ENCODE assay signal across 12 mouse cellular contexts in genomic region chr16:38753631-38754030, GRCm38 (mm10). TPM values are rescaled to one million over a fixed set of nuclear protein-coding genes. Genes with fewer than 3 reads are reported as not detected.
DNase-seq lines count a peak whose midpoint lies in the region; ATAC-seq and TF ChIP-seq lines count a peak whose summit lies in the region.
"Had no signal": no experiment of that assay in that cellular context is flagged by ENCODE, and none has a peak within 500 bp of the region (broad histone marks: within the 10 kb centered on the region; RNA-seq: fewer than 3 reads in every experiment).

No protein-coding gene starts in this region.

- peaks cover 22% of the 10 kb centered on the region for H3K36me3 ChIP-seq in heart, embryonic 10.5 days
- H3K36me3 ChIP-seq in lung, postnatal 0 days (ENCODE audit: insufficient read depth, low read length), result peaks cover 4% of the 10 kb centered on the region; the same call in 1 of the 2 replicates
- no peaks in the 10 kb centered on the region for H3K36me3 ChIP-seq in embryonic facial prominence, embryonic 11.5 days (replicated peaks; ENCODE audit: control insufficient read depth, insufficient read depth, low read depth, low read length)
- peaks cover 9% of the 10 kb centered on the region for H3K36me3 ChIP-seq in limb, embryonic 14.5 days (ENCODE audit: control insufficient read depth, insufficient read depth, low read length)

- no peaks in the 10 kb centered on the region for H3K9me3 ChIP-seq in heart, embryonic 10.5 days
- no peaks in the 10 kb centered on the region for H3K9me3 ChIP-seq in lung, postnatal 0 days (ENCODE audit: low read length)
- H3K9me3 ChIP-seq in embryonic facial prominence, embryonic 11.5 days (replicated peaks; ENCODE audit: control insufficient read depth, low read length), result no peaks in the 10 kb centered on the region
- H3K9me3 ChIP-seq in limb, embryonic 14.5 days (ENCODE audit: control insufficient read depth, low read length), result no peaks in the 10 kb centered on the region
- H3K9me3 ChIP-seq: hindbrain, embryonic 15.5 days; megakaryocyte, embryonic 14.5 days had no signal

- H3K4me1 ChIP-seq in heart, embryonic 10.5 days, result peaks cover 36% of the 10 kb centered on the region
- peaks cover 23% of the 10 kb centered on the region for H3K4me1 ChIP-seq in lung, adult 2 months (ENCODE audit: control insufficient read depth, insufficient read depth, low read length)
- H3K4me1 ChIP-seq in lung, postnatal 0 days (ENCODE audit: insufficient read depth, low read depth, low read length), result peaks cover 21% of the 10 kb centered on the region; the same call in 1 of the 2 replicates
- H3K4me1 ChIP-seq in embryonic facial prominence, embryonic 11.5 days (ENCODE audit: control insufficient read depth, insufficient read depth, low read length), result peaks cover 5% of the 10 kb centered on the region
- H3K4me1 ChIP-seq in limb, embryonic 14.5 days (ENCODE audit: control insufficient read depth, insufficient read depth, low read length), result peaks cover 28% of the 10 kb centered on the region

- TF ChIP-seq EP300 in lung, postnatal 0 days (IDR thresholded peaks at IDR 0.05), result no peak

- no peak for TF ChIP-seq POLR2A in lung, adult 2 months (IDR thresholded peaks at IDR 0.05; ENCODE audit: borderline replicate concordance, extremely low read depth, low read depth, low read length)
- TF ChIP-seq POLR2A in limb, embryonic 14.5 days (IDR thresholded peaks at IDR 0.05; ENCODE audit: borderline replicate concordance, extremely low read depth, insufficient read depth, insufficient read length), result no peak

- 45% methylated on average over 11 of the region's 11 CpGs for WGBS in heart, embryonic 10.5 days
- WGBS in lung, adult 2 months, result 55% methylated on average over 11 of the region's 11 CpGs
- WGBS in lung, postnatal 0 days, result 61% methylated on average over 11 of the region's 11 CpGs
- WGBS in embryonic facial prominence, embryonic 11.5 days, result 24% methylated on average over 11 of the region's 11 CpGs
- 21% methylated on average over 11 of the region's 11 CpGs for WGBS in limb, embryonic 14.5 days

- H3K4me2 ChIP-seq in lung, postnatal 0 days (replicated peaks; ENCODE audit: low read depth, low read length), result no peak overlapping the region
- H3K4me2 ChIP-seq in embryonic facial prominence, embryonic 11.5 days (ENCODE audit: low read depth, low read length), result no peak overlapping the region
- no peak overlapping the region for H3K4me2 ChIP-seq in limb, embryonic 14.5 days (replicated peaks; ENCODE audit: low read depth, low read length, severe bottlenecking)
- H3K4me2 ChIP-seq: hindbrain, embryonic 15.5 days had no signal

- DNase-seq in heart, embryonic 10.5 days (ENCODE audit: low spot score), result peak; percentile 82
- no peak for DNase-seq in heart, postnatal 25 days (ENCODE audit: low spot score)
- peak; percentile 2 for DNase-seq in lung, adult 2 months
- no peak for DNase-seq in lung, postnatal 0 days (ENCODE audit: low spot score)
- peak; percentile 78 for DNase-seq in embryonic facial prominence, embryonic 11.5 days (ENCODE audit: low spot score)
- peak; percentile 49 for DNase-seq in limb, embryonic 14.5 days (ENCODE audit: low spot score)
- DNase-seq in MN1 (ENCODE audit: low spot score), result no peak
- DNase-seq in left cerebral cortex, adult 11 months (ENCODE audit: low spot score), result no peak
- DNase-seq: cerebellum, adult 9-11 months; kidney, postnatal 25 days had no signal

- H3K9ac ChIP-seq in lung, postnatal 0 days (replicated peaks; ENCODE audit: low read depth), result no peak overlapping the region
- no peak overlapping the region for H3K9ac ChIP-seq in embryonic facial prominence, embryonic 11.5 days (replicated peaks; ENCODE audit: low read length)
- no peak overlapping the region for H3K9ac ChIP-seq in limb, embryonic 14.5 days (ENCODE audit: low read depth, low read length, severe bottlenecking)
- H3K9ac ChIP-seq: hindbrain, embryonic 15.5 days had no signal

- no peak overlapping the region for H3K4me3 ChIP-seq in heart, embryonic 10.5 days
- H3K4me3 ChIP-seq in lung, adult 2 months (replicated peaks; ENCODE audit: extremely low read depth, low read depth, low read length), result no peak overlapping the region
- no peak overlapping the region for H3K4me3 ChIP-seq in lung, postnatal 0 days (ENCODE audit: low read depth, low read length)
- H3K4me3 ChIP-seq in embryonic facial prominence, embryonic 11.5 days (ENCODE audit: low read depth, low read length), result no peak overlapping the region
- no peak overlapping the region for H3K4me3 ChIP-seq in limb, embryonic 14.5 days (replicated peaks; ENCODE audit: low read length)
- H3K4me3 ChIP-seq: hindbrain, embryonic 15.5 days; megakaryocyte, embryonic 14.5 days had no signal

- no peaks in the 10 kb centered on the region for H3K27me3 ChIP-seq in heart, embryonic 10.5 days (ENCODE audit: insufficient read depth, poor library complexity, severe bottlenecking)
- H3K27me3 ChIP-seq in lung, postnatal 0 days (replicated peaks; ENCODE audit: insufficient read depth, low read length), result no peaks in the 10 kb centered on the region
- H3K27me3 ChIP-seq in embryonic facial prominence, embryonic 11.5 days (ENCODE audit: control insufficient read depth, insufficient read depth, low read length), result no peaks in the 10 kb centered on the region
- H3K27me3 ChIP-seq in limb, embryonic 14.5 days (ENCODE audit: control insufficient read depth, insufficient read depth, low read length), result no peaks in the 10 kb centered on the region
- H3K27me3 ChIP-seq: hindbrain, embryonic 15.5 days had no signal

- TF ChIP-seq CTCF in lung, adult 2 months (IDR thresholded peaks at IDR 0.05; ENCODE audit: insufficient read depth, low read length), result no peak
- no peak for TF ChIP-seq CTCF in lung, postnatal 0 days (IDR thresholded peaks at IDR 0.05)

- H3K27ac ChIP-seq in heart, embryonic 10.5 days, result peak overlapping the region; percentile 30; the same call in 1 of the 2 replicates
- no peak overlapping the region for H3K27ac ChIP-seq in lung, postnatal 0 days (ENCODE audit: low read length)
- H3K27ac ChIP-seq in embryonic facial prominence, embryonic 11.5 days (replicated peaks; ENCODE audit: low read depth, low read length), result no peak overlapping the region
- H3K27ac ChIP-seq in limb, embryonic 14.5 days (replicated peaks; ENCODE audit: low read depth, low read length), result no peak overlapping the region
- H3K27ac ChIP-seq: hindbrain, embryonic 15.5 days had no signal

- no peak for ATAC-seq in lung, postnatal 0 days
- ATAC-seq in embryonic facial prominence, embryonic 11.5 days (replicated peaks; ENCODE audit: insufficient number of reproducible peaks, low FRiP score, low TSS enrichment, low read depth), result peak; percentile 83
- ATAC-seq in limb, embryonic 14.5 days (ENCODE audit: low FRiP score, low read depth), result peak; percentile 56

- intact Hi-C loops in heart, postnatal 25 days (cut with DNase I), result no loop called here

RNA-seq across cellular contexts. Expression of gene B4galt4, which starts 11.6 kb away (rescaled TPM):
- polyA plus RNA-seq in heart, embryonic 10.5 days (2016; fragmentation: Nextera tagmentation; extraction: Ambion mirVana), result 28.5 and 34.6 TPM in 2 replicates
- 10 to 100 TPM in 1 of 2 experiments, 1 to 10 TPM in 1; 9.2 to 11.0 TPM for total RNA-seq in heart, postnatal 25 days (2021)
- polyA plus RNA-seq in lung, adult 2 months (2012; rRNA removed), result 18.0 and 21.4 TPM in 2 replicates
- polyA plus RNA-seq in lung, postnatal 0 days (2015; fragmentation: Nextera tagmentation; extraction: Ambion mirVana), result 49.0 and 50.0 TPM in 2 replicates
- 39.3 and 39.6 TPM in 2 replicates for polyA plus RNA-seq in embryonic facial prominence, embryonic 11.5 days (2014; fragmentation: Nextera tagmentation; extraction: Ambion mirVana)
- 17.7 and 18.7 TPM in 2 replicates for polyA plus RNA-seq in limb, embryonic 14.5 days (2012; rRNA removed)
- 30.9 and 34.3 TPM in 2 replicates for polyA plus RNA-seq in limb, embryonic 14.5 days (2014; fragmentation: Nextera tagmentation; extraction: Ambion mirVana)

RNA-seq across cellular contexts. Expression of gene Arhgap31, which starts 40.6 kb away (rescaled TPM):
- 27.7 and 37.4 TPM in 2 replicates for polyA plus RNA-seq in heart, embryonic 10.5 days (2016; fragmentation: Nextera tagmentation; extraction: Ambion mirVana)
- 10 to 100 TPM; 34.8 to 48.2 TPM for total RNA-seq in heart, postnatal 25 days (2021)
- 43.9 and 46.8 TPM in 2 replicates for polyA plus RNA-seq in lung, adult 2 months (2012; rRNA removed)
- polyA plus RNA-seq in lung, postnatal 0 days (2015; fragmentation: Nextera tagmentation; extraction: Ambion mirVana), result 19.2 and 23.6 TPM in 2 replicates
- 8.0 and 9.4 TPM in 2 replicates for polyA plus RNA-seq in embryonic facial prominence, embryonic 11.5 days (2014; fragmentation: Nextera tagmentation; extraction: Ambion mirVana)
- polyA plus RNA-seq in limb, embryonic 14.5 days (2012; rRNA removed), result 15.0 and 15.3 TPM in 2 replicates
- polyA plus RNA-seq in limb, embryonic 14.5 days (2014; fragmentation: Nextera tagmentation; extraction: Ambion mirVana), result 18.1 and 20.3 TPM in 2 replicates

RNA-seq across cellular contexts. Expression of gene Upk1b, which starts 46.5 kb away (rescaled TPM):
- 40.6 and 43.0 TPM in 2 replicates for polyA plus RNA-seq in heart, embryonic 10.5 days (2016; fragmentation: Nextera tagmentation; extraction: Ambion mirVana)
- 1 to 10 TPM; 4.4 to 6.8 TPM for total RNA-seq in heart, postnatal 25 days (2021)
- polyA plus RNA-seq in lung, adult 2 months (2012; rRNA removed), result 36.4 and 68.1 TPM in 2 replicates
- polyA plus RNA-seq in lung, postnatal 0 days (2015; fragmentation: Nextera tagmentation; extraction: Ambion mirVana), result 61.3 and 71.6 TPM in 2 replicates
- 2.6 and 2.9 TPM in 2 replicates for polyA plus RNA-seq in embryonic facial prominence, embryonic 11.5 days (2014; fragmentation: Nextera tagmentation; extraction: Ambion mirVana)
- polyA plus RNA-seq in limb, embryonic 14.5 days (2012; rRNA removed), result 12.6 and 18.1 TPM in 2 replicates
- 41.0 and 46.6 TPM in 2 replicates for polyA plus RNA-seq in limb, embryonic 14.5 days (2014; fragmentation: Nextera tagmentation; extraction: Ambion mirVana)

Comparison
In these comparisons a context has a peak if more than half of its experiments do, and no peak if none do; other contexts are left out.
1. DNase-seq: peak in heart, embryonic 10.5 days (single experiment), lung, adult 2 months (single experiment), embryonic facial prominence, embryonic 11.5 days (single experiment) and limb, embryonic 14.5 days (single experiment); none in heart, postnatal 25 days (single experiment), lung, postnatal 0 days (single experiment), MN1 (single experiment) and left cerebral cortex, adult 11 months (single experiment).